Mouse (Mus musculus) cortical plate, adult 2 months (tissue): ENCODE data around the gene Gpr137.

Experiments
- CTCF ChIP-seq: fragments of 200-500 bp; IDR thresholded peaks from 2 replicates; pipeline ENCODE4 v1.5.1; 2011; ENCODE audit warnings: mild to moderate bottlenecking, control low read depth, low read length; ENCODE audit not compliant: insufficient read depth; ENCODE audit errors: extremely low read depth
- POLR2A ChIP-seq: fragments of 200-500 bp; IDR thresholded peaks from 2 replicates; pipeline ENCODE4 v1.6.1; 2011; ENCODE audit warnings: mild to moderate bottlenecking, low read length, control low read depth; ENCODE audit not compliant: insufficient read depth; ENCODE audit errors: extremely low read depth

- TF ChIP-seq CTCF (no peak), POLR2A (no peak)
These were observed 36.1 kb downstream of the Gpr137 start for GRCm38 (mm10) chr19:6906199-6906598.
